Mouse (Mus musculus): ENCODE results near the gene Il1rl1.

Gene Il1rl1

GRCm38 (mm10) chr1:40437340-40437739 is 8.0 kb downstream of the Il1rl1 start:
- DNase-seq (ENCODE audit: low read depth, low spot score): no peak

- no peak for DNase-seq (ENCODE audit: low read depth, low spot score)
Measured at GRCm38 (mm10) chr1:40439504-40439903, 10.1 kb downstream of the Il1rl1 start.

- no peak for DNase-seq (ENCODE audit: low read depth, low spot score)
Measured at GRCm38 (mm10) chr1:40444800-40445199, 15.4 kb downstream of the Il1rl1 start.

- DNase-seq (ENCODE audit: low read depth, low spot score): peak; percentile 86
Measured at GRCm38 (mm10) chr1:40465477-40466430, 36.4 kb downstream of the Il1rl1 start, which contains the start of gene Il18r1. Gene Il18r1, plus strand, starts transcription at chr1:40465552.

GRCm38 (mm10) chr1:40467306-40467705 is 37.9 kb downstream of the Il1rl1 start:
- DNase-seq (ENCODE audit: low read depth, low spot score): no peak

- DNase-seq (ENCODE audit: low read depth, low spot score): no peak
Measured at GRCm38 (mm10) chr1:40468805-40469204, 39.4 kb downstream of the Il1rl1 start.

GRCm38 (mm10) chr1:40469900-40470299 is 40.5 kb downstream of the Il1rl1 start:
- DNase-seq (ENCODE audit: low read depth, low spot score): peak; percentile 64

- no peak for DNase-seq (ENCODE audit: low read depth, low spot score)
Measured at GRCm38 (mm10) chr1:40472401-40472800, 43.0 kb downstream of the Il1rl1 start.

- DNase-seq (ENCODE audit: low read depth, low spot score): peak; percentile 68
Measured at GRCm38 (mm10) chr1:40473640-40474039, 44.3 kb downstream of the Il1rl1 start.

GRCm38 (mm10) chr1:40474336-40474735 is 45.0 kb downstream of the Il1rl1 start:
- peak; percentile 49 for DNase-seq (ENCODE audit: low read depth, low spot score)

GRCm38 (mm10) chr1:40475697-40476096 is 46.3 kb downstream of the Il1rl1 start:
- peak; percentile 81 for DNase-seq (ENCODE audit: low read depth, low spot score)

- peak; percentile 48 for DNase-seq (ENCODE audit: low read depth, low spot score)
Measured at GRCm38 (mm10) chr1:40476756-40477155, 47.4 kb downstream of the Il1rl1 start.

- DNase-seq (ENCODE audit: low read depth, low spot score): peak; percentile 83
Measured at GRCm38 (mm10) chr1:40479505-40479923, 50.1 kb downstream of the Il1rl1 start.

- DNase-seq (ENCODE audit: low read depth, low spot score): no peak
Measured at GRCm38 (mm10) chr1:40494594-40494993, 65.2 kb downstream of the Il1rl1 start.

GRCm38 (mm10) chr1:40499708-40500107 is 70.3 kb downstream of the Il1rl1 start:
- no peak for DNase-seq (ENCODE audit: low read depth, low spot score)

- no peak for DNase-seq (ENCODE audit: low read depth, low spot score)
Measured at GRCm38 (mm10) chr1:40501126-40501525, 71.8 kb downstream of the Il1rl1 start.

GRCm38 (mm10) chr1:40501546-40502398 is 72.4 kb downstream of the Il1rl1 start:
- DNase-seq (ENCODE audit: low read depth, low spot score): no peak

- no peak for DNase-seq (ENCODE audit: low read depth, low spot score)
Measured at GRCm38 (mm10) chr1:40504548-40504947, 75.2 kb downstream of the Il1rl1 start.

Measured in CD4-positive, CD25-positive, alpha-beta regulatory T cell, adult 2 months (primary cell).